Mouse (Mus musculus) forebrain, postnatal 0 days (tissue): Measurements from ENCODE around the gene Gm43191. TPM values are rescaled to one million over a fixed set of nuclear protein-coding genes. Genes with fewer than 3 reads are reported as not detected.

Experiments used
- ATAC-seq: fragments of 200-750 bp; cut with Nextera tagmentation; 2 replicates; pipeline ENCODE4 v1.8.0; 2017; ENCODE audit warnings: mild to moderate bottlenecking, moderate library complexity
- DNase-seq: peaks from one replicate; pipeline ENCODE4 v3.0.0-alpha.2; 2015
- H3K27ac ChIP-seq: fragments of 300-500 bp; sonication (generic); 2 replicates; pipeline ENCODE4 v1.5.1; 2014; ENCODE audit warnings: low read depth, mild to moderate bottlenecking, antibody characterized with exemption, low read length, moderate library complexity, mixed read lengths
- H3K27me3 ChIP-seq: fragments of 300-500 bp; sonication (generic); 2 replicates; pipeline ENCODE4 v1.6.1; 2014; ENCODE audit warnings: mild to moderate bottlenecking, low read length, mixed read lengths; ENCODE audit not compliant: insufficient read depth
- H3K36me3 ChIP-seq: fragments of 300-500 bp; sonication (generic); 2 replicates; pipeline ENCODE4 v1.6.1; 2014; ENCODE audit warnings: mild to moderate bottlenecking, moderate library complexity; ENCODE audit not compliant: insufficient read depth
- H3K4me1 ChIP-seq: fragments of 300-500 bp; sonication (generic); 2 replicates; pipeline ENCODE4 v1.6.1; 2014; ENCODE audit warnings: antibody characterized with exemption; ENCODE audit not compliant: insufficient read depth
- H3K4me2 ChIP-seq: fragments of 300-500 bp; sonication (generic); 2 replicates; pipeline ENCODE4 v1.6.1; 2014; ENCODE audit warnings: low read depth, mild to moderate bottlenecking, moderate library complexity
- H3K4me3 ChIP-seq: fragments of 300-500 bp; sonication (generic); 2 replicates; pipeline ENCODE4 v1.5.1; 2014; ENCODE audit warnings: low read depth, low read length, mixed read lengths
- H3K9ac ChIP-seq: fragments of 300-500 bp; sonication (generic); 2 replicates; pipeline ENCODE4 v1.6.1; 2014; ENCODE audit warnings: mild to moderate bottlenecking
- H3K9me3 ChIP-seq: fragments of 300-500 bp; sonication (generic); 2 replicates; pipeline ENCODE4 v1.6.1; 2016; ENCODE audit warnings: low read length
- CTCF ChIP-seq: sonication (generic); IDR thresholded peaks from 2 replicates; pipeline ENCODE4 v1.5.1; 2016; ENCODE audit warnings: antibody characterized with exemption, control low read depth, low read depth
- WGBS: fragments of 180-500 bp; shearing (Covaris S2); extraction: QIAGEN DNeasy Blood & Tissue Kit; methylation state at CpG from one replicate; pipeline ENCODE4 v1.1.7; 2014; 5-methylcytosine and 5-hydroxymethylcytosine counted together
- polyA plus RNA-seq: library from polyadenylated mRNA; unstranded; fragments of >200 nt; fragmentation: Nextera tagmentation; extraction: Ambion mirVana; gene quantifications from 2 replicates; pipeline ENCODE4 v1.2.1, GENCODE M21; 2015
- total RNA-seq: library from RNA; depleted of rRNA; stranded (reverse); fragments of >200 nt; gene quantifications from 2 replicates; pipeline ENCODE4 v1.2.3, GENCODE M21; 2014

The Gm43191 gene
- total and polyA plus RNA-seq, 2 experiments from 2014 or later, result not detected

GRCm38 (mm10) chr3:116640024-116640423 lies 41.0 kb downstream of the Gm43191 start:
- no peak overlapping the region for H3K4me2 ChIP-seq
- H3K27me3 ChIP-seq, result no peaks in the 10 kb centered on the region
- ATAC-seq (no peak), DNase-seq (no peak)
- H3K9ac ChIP-seq, result no peak overlapping the region
- WGBS, result 93% methylated on average over 1 of the region's 1 CpGs
- no peak for TF ChIP-seq CTCF
- no peaks in the 10 kb centered on the region for H3K9me3 ChIP-seq
- no peak overlapping the region for H3K27ac ChIP-seq
- H3K36me3 ChIP-seq, result peaks cover 62% of the 10 kb centered on the region
- H3K4me1 ChIP-seq, result no peaks in the 10 kb centered on the region
- H3K4me3 ChIP-seq, result no peak overlapping the region

GRCm38 (mm10) chr3:116638572-116638971 lies 42.5 kb downstream of the Gm43191 start:
- TF ChIP-seq CTCF, result no peak
- Histone ChIP-seq H3K9me3 (no peaks in the 10 kb centered on the region), H3K9ac (no peak overlapping the region), H3K4me3 (no peak overlapping the region), H3K27ac (no peak overlapping the region), H3K27me3 (no peaks in the 10 kb centered on the region), H3K4me1 (no peaks in the 10 kb centered on the region), H3K4me2 (no peak overlapping the region), H3K36me3 (peaks cover 68% of the 10 kb centered on the region)
- WGBS, result 91% methylated on average over 7 of the region's 7 CpGs
- no peak for ATAC-seq
- DNase-seq, result no peak

GRCm38 (mm10) chr3:116637693-116638476 lies 43.2 kb downstream of the Gm43191 start:
- no peak overlapping the region for H3K4me3 ChIP-seq
- no peaks in the 10 kb centered on the region for H3K27me3 ChIP-seq
- no peak for TF ChIP-seq CTCF
- no peaks in the 10 kb centered on the region for H3K9me3 ChIP-seq
- WGBS, result 86% methylated on average over 9 of the region's 9 CpGs
- H3K27ac ChIP-seq, result no peak overlapping the region
- no peaks in the 10 kb centered on the region for H3K4me1 ChIP-seq
- H3K36me3 ChIP-seq, result peaks cover 67% of the 10 kb centered on the region
- no peak overlapping the region for H3K4me2 ChIP-seq
- DNase-seq (no peak), ATAC-seq (no peak)
- H3K9ac ChIP-seq, result no peak overlapping the region

GRCm38 (mm10) chr3:116635799-116636198 lies 45.3 kb downstream of the Gm43191 start:
- Histone ChIP-seq H3K36me3 (peaks cover 66% of the 10 kb centered on the region), H3K27me3 (no peaks in the 10 kb centered on the region), H3K9me3 (no peaks in the 10 kb centered on the region), H3K4me1 (no peaks in the 10 kb centered on the region), H3K4me2 (no peak overlapping the region), H3K9ac (no peak overlapping the region), H3K4me3 (no peak overlapping the region), H3K27ac (no peak overlapping the region)
- WGBS, result 60% methylated on average over 5 of the region's 5 CpGs
- TF ChIP-seq CTCF, result no peak
- DNase-seq (no peak), ATAC-seq (no peak)

- Histone ChIP-seq H3K9me3 (no peaks in the 10 kb centered on the region), H3K27ac (no peak overlapping the region), H3K4me2 (no peak overlapping the region), H3K4me3 (no peak overlapping the region), H3K9ac (no peak overlapping the region), H3K27me3 (no peaks in the 10 kb centered on the region), H3K4me1 (no peaks in the 10 kb centered on the region), H3K36me3 (peaks cover 61% of the 10 kb centered on the region)
- no peak for TF ChIP-seq CTCF
- DNase-seq, result no peak
- 96% methylated on average over 8 of the region's 8 CpGs for WGBS
- ATAC-seq, result no peak
These were observed 46.2 kb downstream of the Gm43191 start for GRCm38 (mm10) chr3:116634853-116635252.

- H3K9ac ChIP-seq, result no peak overlapping the region
- no peak for ATAC-seq
- no peak for TF ChIP-seq CTCF
- 84% methylated on average over 3 of the region's 3 CpGs for WGBS
- DNase-seq, result no peak
- H3K36me3 ChIP-seq, result peaks cover 53% of the 10 kb centered on the region
- no peak overlapping the region for H3K4me2 ChIP-seq
- H3K4me1 ChIP-seq, result no peaks in the 10 kb centered on the region
- H3K9me3 ChIP-seq, result no peaks in the 10 kb centered on the region
- no peak overlapping the region for H3K27ac ChIP-seq
- no peak overlapping the region for H3K4me3 ChIP-seq
- H3K27me3 ChIP-seq, result no peaks in the 10 kb centered on the region
These were observed 47.0 kb downstream of the Gm43191 start for GRCm38 (mm10) chr3:116634091-116634490.

GRCm38 (mm10) chr3:116632971-116633370 lies 48.1 kb downstream of the Gm43191 start:
- no peaks in the 10 kb centered on the region for H3K4me1 ChIP-seq
- no peak overlapping the region for H3K4me3 ChIP-seq
- H3K27ac ChIP-seq, result no peak overlapping the region
- TF ChIP-seq CTCF, result no peak
- H3K4me2 ChIP-seq, result no peak overlapping the region
- WGBS, result 91% methylated on average over 3 of the region's 3 CpGs
- ATAC-seq (no peak), DNase-seq (no peak)
- no peaks in the 10 kb centered on the region for H3K9me3 ChIP-seq
- H3K36me3 ChIP-seq, result peaks cover 44% of the 10 kb centered on the region
- no peaks in the 10 kb centered on the region for H3K27me3 ChIP-seq
- H3K9ac ChIP-seq, result no peak overlapping the region
